Mouse (Mus musculus) heart, adult 2 months (tissue): ENCODE results near the gene Phf19.

Experiments
- CTCF ChIP-seq: fragments of 200-600 bp; IDR thresholded peaks from 2 replicates; pipeline ENCODE4 v1.8.1; 2022; ENCODE audit warnings: antibody characterized with exemption, mild to moderate bottlenecking, moderate library complexity
- EP300 ChIP-seq: fragments of 200-500 bp; IDR thresholded peaks from 2 replicates; pipeline ENCODE4 v1.6.1; 2011; ENCODE audit warnings: low read depth, low read length, control low read depth; ENCODE audit not compliant: insufficient read depth
- POLR2A ChIP-seq: fragments of 200-500 bp; IDR thresholded peaks from 2 replicates; pipeline ENCODE4 v1.6.1; 2011; ENCODE audit warnings: mild to moderate bottlenecking, low read depth, low read length, control low read depth; ENCODE audit not compliant: insufficient read depth

DNA sequence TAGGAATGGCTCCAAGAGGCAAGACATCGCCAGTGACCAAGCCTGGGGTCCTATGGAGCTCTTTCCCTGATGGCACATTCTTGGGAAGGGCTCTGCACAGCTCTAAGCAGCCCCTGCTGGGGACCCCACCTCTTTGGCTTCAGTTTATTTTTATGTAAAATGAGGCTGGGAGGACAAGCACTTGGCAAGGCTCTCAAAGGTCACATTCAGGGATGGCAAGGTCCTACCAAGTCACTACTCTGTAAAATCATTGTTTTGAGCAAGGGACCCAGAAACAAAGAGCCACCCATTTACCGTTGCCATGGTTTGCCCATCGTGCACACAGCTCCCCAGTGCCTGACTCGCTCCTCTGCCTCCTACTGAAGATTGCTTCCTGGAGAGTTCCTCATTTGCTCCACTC is 32.2 kb upstream of the Phf19 start:
- TF ChIP-seq EP300 (no peak), CTCF (no peak), POLR2A (no peak)
